Mouse (Mus musculus) cerebellum, postnatal 10 days (tissue): ENCODE data around the gene Coro1b.
A peak's percentile ranks its signal among the peaks of the same experiment; 100 is the strongest.

Source experiments
- DNase-seq, 2 experiments: peaks; one replicate each; pipeline ENCODE4 v3.0.0; 2021; ENCODE audit warnings: mixed read lengths in 2 of 2

Gene Coro1b

GRCm38 (mm10) chr19:4148491-4148806, at the start of gene Coro1b:
Gene Coro1b (plus strand): TSS chr19:4148619.
- peak; percentile 99 for DNase-seq

- DNase-seq = peak; percentile 93 to 94
Measured at GRCm38 (mm10) chr19:4099056-4099455, 49.4 kb upstream of the Coro1b start.

GRCm38 (mm10) chr19:4099837-4100717, 48.3 kb upstream of the Coro1b start, which contains the start of gene Pitpnm1:
Gene Pitpnm1 (plus strand): TSS chr19:4099998.
- DNase-seq = peak; percentile 61 to 73

- DNase-seq = peak; percentile 87 to 88
Measured at GRCm38 (mm10) chr19:4100718-4101261, 47.6 kb upstream of the Coro1b start.

GRCm38 (mm10) chr19:4101466-4101865, 47.0 kb upstream of the Coro1b start:
- DNase-seq = peak in 1 of 2 experiments; percentile 36

GRCm38 (mm10) chr19:4102049-4102448, 46.4 kb upstream of the Coro1b start:
- DNase-seq = no peak

GRCm38 (mm10) chr19:4102626-4103025, 45.8 kb upstream of the Coro1b start:
- DNase-seq = peak; percentile 38 to 49

GRCm38 (mm10) chr19:4103294-4103693, 45.1 kb upstream of the Coro1b start:
- DNase-seq = no peak

- DNase-seq = no peak
Measured at GRCm38 (mm10) chr19:4103792-4104191, 44.6 kb upstream of the Coro1b start.

- no peak for DNase-seq
Measured at GRCm38 (mm10) chr19:4104675-4105194, 43.7 kb upstream of the Coro1b start.

- no peak for DNase-seq
Measured at GRCm38 (mm10) chr19:4106654-4107053, 41.8 kb upstream of the Coro1b start.

- no peak for DNase-seq
Measured at GRCm38 (mm10) chr19:4108535-4108934, 39.9 kb upstream of the Coro1b start.

- no peak for DNase-seq
Measured at GRCm38 (mm10) chr19:4112063-4112960, 36.1 kb upstream of the Coro1b start.

- DNase-seq = peak; percentile 95 to 96
Measured at GRCm38 (mm10) chr19:4113186-4113805, 35.1 kb upstream of the Coro1b start.

- no peak for DNase-seq
Measured at GRCm38 (mm10) chr19:4113806-4114230, 34.6 kb upstream of the Coro1b start.

GRCm38 (mm10) chr19:4114551-4114950, 33.9 kb upstream of the Coro1b start:
- no peak for DNase-seq

- no peak for DNase-seq
Measured at GRCm38 (mm10) chr19:4115144-4115543, 33.3 kb upstream of the Coro1b start.

GRCm38 (mm10) chr19:4115816-4116215, 32.6 kb upstream of the Coro1b start:
- DNase-seq = no peak

GRCm38 (mm10) chr19:4117006-4117405, 31.4 kb upstream of the Coro1b start:
- no peak for DNase-seq

- DNase-seq = no peak
Measured at GRCm38 (mm10) chr19:4118350-4118749, 30.1 kb upstream of the Coro1b start.

GRCm38 (mm10) chr19:4119716-4120487, 28.5 kb upstream of the Coro1b start:
- no peak for DNase-seq

- no peak for DNase-seq
Measured at GRCm38 (mm10) chr19:4120496-4120895, 27.9 kb upstream of the Coro1b start.
